Mouse (Mus musculus) midbrain, embryonic 12.5 days (tissue): ENCODE measurements at regions not wholly inside any gene's neighbourhood (a gene's known extent, or its start where the extent isn't known, plus 50 kb on each side); places are given as distances from the start of the nearest gene placed in this dataset.
A peak's percentile ranks its signal among the peaks of the same experiment; 100 is the strongest.

Experiments used
- ATAC-seq: fragments of 200-750 bp; cut with Nextera tagmentation; 2 replicates; pipeline ENCODE4 v1.8.0; 2017; ENCODE audit warnings: low read depth, moderate TSS enrichment, moderate library complexity; ENCODE audit not compliant: low FRiP score
- H3K27ac ChIP-seq: fragments of 300-500 bp; sonication (generic); replicated peaks from 2 replicates; pipeline ENCODE4 v1.5.1; 2016; ENCODE audit warnings: mild to moderate bottlenecking
- H3K27me3 ChIP-seq: fragments of 300-500 bp; sonication (generic); 2 replicates; pipeline ENCODE4 v1.6.1; 2016; ENCODE audit warnings: mild to moderate bottlenecking
- H3K36me3 ChIP-seq: fragments of 300-500 bp; sonication (generic); 2 replicates; pipeline ENCODE4 v1.6.1; 2016
- H3K4me1 ChIP-seq: fragments of 300-500 bp; sonication (generic); 2 replicates; pipeline ENCODE4 v1.6.1; 2016
- H3K4me2 ChIP-seq: fragments of 300-500 bp; sonication (generic); replicated peaks from 2 replicates; pipeline ENCODE4 v1.6.1; 2016; ENCODE audit warnings: mild to moderate bottlenecking, moderate library complexity
- H3K4me3 ChIP-seq: fragments of 300-500 bp; sonication (generic); 2 replicates; pipeline ENCODE4 v1.5.1; 2016; ENCODE audit warnings: mild to moderate bottlenecking
- H3K9ac ChIP-seq: fragments of 300-500 bp; sonication (generic); replicated peaks from 2 replicates; pipeline ENCODE4 v1.6.1; 2016; ENCODE audit warnings: mild to moderate bottlenecking, moderate library complexity
- H3K9me3 ChIP-seq: fragments of 300-500 bp; sonication (generic); 2 replicates; pipeline ENCODE4 v1.6.1; 2016; ENCODE audit warnings: mild to moderate bottlenecking
- WGBS: fragments of 180-500 bp; shearing (Covaris S2); methylation state at CpG from one replicate; pipeline ENCODE4 v1.1.7; 2016; 5-methylcytosine and 5-hydroxymethylcytosine counted together

DNA sequence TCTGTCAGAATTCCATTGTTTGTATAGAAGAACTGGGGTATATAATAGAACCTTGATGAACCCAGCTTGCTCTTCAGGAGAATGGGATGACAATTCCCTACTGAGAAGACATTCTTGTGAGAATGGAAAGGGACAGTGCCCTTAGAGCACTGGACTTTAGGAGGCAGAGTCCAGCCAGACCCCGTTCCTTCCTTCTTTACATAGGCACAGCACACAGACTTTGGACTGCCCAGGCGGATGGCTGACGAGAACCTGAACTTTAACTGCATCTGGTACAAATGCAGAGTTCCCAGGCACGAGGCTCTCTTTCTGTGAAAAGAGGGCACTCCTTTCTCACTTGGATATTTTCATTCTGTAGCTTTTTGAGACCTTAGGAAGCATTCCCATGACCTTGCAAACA, 197.4 kb upstream of the Dkk2 start:
- no peak for ATAC-seq
- H3K9me3 ChIP-seq: no peaks in the 10 kb centered on the region
- H3K4me1 ChIP-seq: no peaks in the 10 kb centered on the region
- H3K9ac ChIP-seq: no peak overlapping the region
- no peaks in the 10 kb centered on the region for H3K36me3 ChIP-seq
- no peak overlapping the region for H3K4me2 ChIP-seq
- no peak overlapping the region for H3K27ac ChIP-seq
- WGBS: 78% methylated on average over 4 of the region's 4 CpGs
- H3K27me3 ChIP-seq: no peaks in the 10 kb centered on the region
- H3K4me3 ChIP-seq: no peak overlapping the region

DNA sequence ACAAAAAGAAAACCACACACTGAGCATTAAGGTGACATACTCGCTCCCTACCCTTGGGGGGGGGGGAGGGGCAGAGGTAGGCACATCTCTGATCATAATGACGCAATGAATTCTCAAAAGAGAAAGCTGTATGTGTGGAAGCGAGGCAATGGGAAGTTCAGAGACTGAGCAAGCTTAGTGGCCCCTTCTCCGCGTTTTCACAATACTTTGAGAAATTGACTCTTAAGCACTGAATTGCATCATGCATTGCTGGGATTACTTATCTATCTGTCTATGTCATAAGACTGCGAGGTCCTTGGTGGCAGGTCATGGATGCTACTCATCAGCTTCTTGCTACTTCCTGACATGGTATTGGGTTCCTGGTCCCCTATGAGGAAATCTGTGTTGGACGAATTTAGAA, 193.2 kb upstream of the Dkk2 start:
- H3K27ac ChIP-seq: no peak overlapping the region
- 87% methylated on average over 7 of the region's 7 CpGs for WGBS

DNA sequence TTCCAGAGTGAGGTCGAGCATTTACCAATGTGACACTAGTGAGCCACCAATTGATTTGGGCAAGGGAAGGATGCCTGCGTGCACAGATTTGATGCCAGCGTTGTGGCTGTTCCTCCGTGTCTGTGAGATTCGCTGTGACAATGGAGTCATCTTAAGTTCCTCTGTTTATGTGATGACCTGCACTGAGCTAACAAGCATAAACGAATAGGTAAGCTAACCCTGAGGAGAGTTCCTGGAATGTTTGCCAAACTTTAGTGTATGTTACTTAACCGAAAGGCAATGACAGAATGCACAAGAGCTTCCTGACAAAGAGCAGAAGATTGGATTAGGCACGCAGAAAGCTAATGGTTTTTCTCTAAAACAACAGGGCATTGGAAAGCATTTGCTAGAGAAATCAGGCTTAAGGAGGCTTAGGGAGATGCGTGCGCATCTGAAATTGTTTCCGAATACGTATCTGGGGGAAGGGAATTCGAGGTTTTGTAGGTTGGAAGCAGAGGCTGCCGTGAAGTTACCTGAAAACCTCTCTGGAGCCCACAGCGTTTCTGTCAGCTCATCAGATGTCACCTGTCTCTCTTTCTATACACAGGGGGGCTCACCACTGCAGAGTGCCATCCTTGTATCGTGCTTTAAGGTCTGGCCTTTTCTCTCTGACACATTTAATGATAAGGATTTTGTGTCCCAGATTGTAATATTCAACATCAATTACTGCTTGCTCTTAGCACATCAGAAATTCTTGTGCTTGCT, 191.9 kb upstream of the Dkk2 start:
- no peak overlapping the region for H3K27ac ChIP-seq
- 40% methylated on average over 16 of the region's 16 CpGs for WGBS
- H3K36me3 ChIP-seq: no peaks in the 10 kb centered on the region
- H3K4me1 ChIP-seq: no peaks in the 10 kb centered on the region
- H3K9me3 ChIP-seq: no peaks in the 10 kb centered on the region
- no peak overlapping the region for H3K9ac ChIP-seq
- no peak for ATAC-seq
- H3K4me2 ChIP-seq: peak overlapping the region; percentile 13; the same call in 1 of the 2 replicates
- no peaks in the 10 kb centered on the region for H3K27me3 ChIP-seq
- H3K4me3 ChIP-seq: no peak overlapping the region

More for the DNA sequence above, 193.2 kb upstream of the Dkk2 start:
- Histone ChIP-seq H3K4me1 (no peaks in the 10 kb centered on the region), H3K4me2 (no peak overlapping the region), H3K4me3 (no peak overlapping the region), H3K36me3 (no peaks in the 10 kb centered on the region), H3K9me3 (no peaks in the 10 kb centered on the region), H3K27me3 (no peaks in the 10 kb centered on the region), H3K9ac (no peak overlapping the region)
- no peak for ATAC-seq

DNA sequence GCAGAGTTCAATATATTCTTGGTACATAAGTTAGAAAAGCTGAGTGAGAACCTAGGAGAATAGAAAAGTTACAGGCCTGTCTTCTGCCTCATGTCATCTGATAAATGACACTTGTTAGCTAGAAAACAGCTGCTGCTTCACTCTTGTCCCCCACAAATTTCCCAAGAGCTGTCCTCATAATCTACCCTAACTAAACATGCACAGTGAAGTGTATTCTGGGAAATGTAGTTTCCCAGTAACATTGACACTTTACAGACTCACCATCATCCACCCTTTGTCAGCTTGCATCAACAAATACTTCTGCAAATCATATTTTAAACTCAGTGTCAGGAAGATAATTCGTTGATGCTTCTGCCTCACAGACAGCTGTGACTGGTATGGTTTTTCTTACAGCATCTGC, 190.0 kb upstream of the Dkk2 start:
- H3K9ac ChIP-seq: no peak overlapping the region
- H3K36me3 ChIP-seq: no peaks in the 10 kb centered on the region
- H3K4me3 ChIP-seq: no peak overlapping the region
- H3K4me2 ChIP-seq: no peak overlapping the region
- H3K27me3 ChIP-seq: no peaks in the 10 kb centered on the region
- H3K4me1 ChIP-seq: no peaks in the 10 kb centered on the region
- ATAC-seq: no peak
- H3K27ac ChIP-seq: no peak overlapping the region
- WGBS: 77% methylated on average over 1 of the region's 1 CpGs
- H3K9me3 ChIP-seq: no peaks in the 10 kb centered on the region

DNA sequence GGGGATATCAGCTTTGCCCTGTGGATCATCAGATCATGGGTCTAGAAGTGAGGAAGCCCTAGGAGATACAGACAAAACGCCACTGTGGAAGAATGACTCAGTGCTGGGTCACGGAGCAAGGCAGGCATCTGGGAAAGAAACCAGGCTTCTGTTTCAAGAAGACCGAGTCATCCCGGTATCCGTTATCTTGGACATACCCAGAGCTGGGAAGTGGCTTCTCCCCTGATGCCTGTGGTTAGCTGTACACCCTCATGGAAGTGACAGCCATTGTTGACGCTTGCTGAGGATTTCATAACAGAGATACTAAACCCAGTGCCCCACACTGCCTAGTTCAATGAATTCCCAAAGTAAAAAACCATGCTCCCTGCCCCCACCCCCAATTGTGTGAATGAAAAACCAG, 171.6 kb upstream of the Dkk2 start:
- H3K4me1 ChIP-seq: no peaks in the 10 kb centered on the region
- H3K9me3 ChIP-seq: no peaks in the 10 kb centered on the region
- H3K36me3 ChIP-seq: no peaks in the 10 kb centered on the region
- no peak for ATAC-seq
- no peak overlapping the region for H3K4me3 ChIP-seq
- H3K27ac ChIP-seq: no peak overlapping the region
- no peak overlapping the region for H3K9ac ChIP-seq
- WGBS: 92% methylated on average over 6 of the region's 6 CpGs
- H3K27me3 ChIP-seq: no peaks in the 10 kb centered on the region
- no peak overlapping the region for H3K4me2 ChIP-seq

DNA sequence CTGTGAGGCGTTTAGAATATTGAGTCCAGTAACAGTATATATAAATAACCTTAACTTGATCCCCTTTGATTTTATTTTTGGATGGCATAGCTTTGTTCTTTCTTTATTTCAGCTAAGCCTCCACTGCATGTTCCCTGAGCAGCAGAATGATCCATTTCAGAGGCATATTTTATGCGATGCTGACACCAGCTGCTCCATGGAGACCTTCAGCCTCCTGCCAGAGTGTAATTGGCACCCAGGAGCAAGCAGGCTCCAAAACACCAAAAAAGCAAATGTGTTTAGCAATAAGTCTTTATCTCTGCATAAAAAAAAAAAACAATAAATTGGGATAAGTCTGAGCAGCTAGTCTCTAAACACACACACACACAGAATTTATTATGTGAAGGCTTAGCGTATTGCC, 170.7 kb upstream of the Dkk2 start:
- no peaks in the 10 kb centered on the region for H3K4me1 ChIP-seq
- H3K27me3 ChIP-seq: no peaks in the 10 kb centered on the region
- H3K9me3 ChIP-seq: no peaks in the 10 kb centered on the region
- WGBS: 86% methylated on average over 3 of the region's 3 CpGs
- H3K27ac ChIP-seq: no peak overlapping the region
- H3K4me3 ChIP-seq: no peak overlapping the region
- no peak for ATAC-seq
- H3K36me3 ChIP-seq: no peaks in the 10 kb centered on the region
- H3K4me2 ChIP-seq: no peak overlapping the region
- H3K9ac ChIP-seq: no peak overlapping the region

DNA sequence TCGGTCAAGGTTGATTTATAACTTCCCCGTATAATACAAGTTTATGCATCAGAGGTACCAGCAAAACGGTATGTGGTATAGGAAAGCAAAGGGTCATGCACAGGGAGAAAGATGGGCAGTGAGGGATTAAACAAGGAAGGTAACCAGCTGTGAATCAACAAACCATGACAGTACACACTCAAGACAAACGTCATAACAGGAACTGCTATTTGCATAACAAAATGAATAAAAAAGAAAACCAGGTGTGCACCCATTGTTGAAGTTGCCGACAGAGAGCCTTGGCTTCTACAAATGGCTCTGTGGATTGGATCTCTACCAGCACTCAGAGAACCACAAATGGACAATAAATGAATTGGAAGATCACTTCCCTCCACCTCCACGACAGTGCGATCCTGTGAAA, 170.1 kb upstream of the Dkk2 start:
- Histone ChIP-seq H3K27ac (no peak overlapping the region), H3K36me3 (no peaks in the 10 kb centered on the region), H3K9me3 (no peaks in the 10 kb centered on the region), H3K27me3 (no peaks in the 10 kb centered on the region), H3K4me1 (no peaks in the 10 kb centered on the region), H3K4me2 (no peak overlapping the region), H3K9ac (no peak overlapping the region), H3K4me3 (no peak overlapping the region)
- WGBS: 76% methylated on average over 7 of the region's 7 CpGs
- no peak for ATAC-seq

DNA sequence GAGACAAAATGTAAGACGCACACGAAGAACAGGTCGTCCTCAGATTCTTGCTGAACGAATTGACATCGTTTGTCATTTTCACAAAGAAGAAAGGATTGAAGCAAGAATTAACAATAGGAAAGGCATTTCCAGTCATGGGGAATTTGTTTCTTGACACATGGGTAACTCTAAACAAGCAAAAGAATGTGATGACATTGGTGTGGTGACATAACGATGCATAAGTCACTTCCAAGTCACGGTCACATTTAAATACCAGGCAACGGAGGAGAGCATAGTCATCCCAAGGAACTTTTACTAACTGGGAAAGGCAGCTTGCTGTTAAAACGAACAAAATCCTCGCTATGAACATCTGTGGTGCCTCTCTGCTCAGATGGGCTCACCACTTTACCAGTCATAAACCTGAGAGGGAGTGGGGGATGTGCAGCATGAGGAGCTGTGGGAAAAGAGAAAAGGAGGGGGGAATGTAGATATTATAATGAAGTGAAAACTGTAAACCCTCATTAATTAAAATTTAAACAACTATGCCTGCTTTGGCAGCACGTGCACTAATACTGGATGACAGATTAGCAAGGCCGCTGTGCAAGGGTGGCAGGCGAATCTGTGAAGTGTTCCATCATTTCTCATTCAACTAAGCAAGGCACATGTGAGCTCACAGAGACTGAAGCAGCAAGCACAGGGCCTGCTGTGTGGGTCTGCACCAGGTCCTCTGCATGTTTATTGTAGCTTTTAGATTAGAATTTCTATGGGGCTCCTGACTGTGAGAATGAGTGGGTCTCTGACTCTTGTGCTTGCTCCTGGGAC, 167.2 kb upstream of the Dkk2 start:
- H3K27ac ChIP-seq: no peak overlapping the region
- H3K4me2 ChIP-seq: no peak overlapping the region
- no peaks in the 10 kb centered on the region for H3K9me3 ChIP-seq
- WGBS: 86% methylated on average over 13 of the region's 13 CpGs
- ATAC-seq: no peak
- no peak overlapping the region for H3K4me3 ChIP-seq
- no peaks in the 10 kb centered on the region for H3K27me3 ChIP-seq
- no peak overlapping the region for H3K9ac ChIP-seq
- H3K4me1 ChIP-seq: no peaks in the 10 kb centered on the region
- no peaks in the 10 kb centered on the region for H3K36me3 ChIP-seq

DNA sequence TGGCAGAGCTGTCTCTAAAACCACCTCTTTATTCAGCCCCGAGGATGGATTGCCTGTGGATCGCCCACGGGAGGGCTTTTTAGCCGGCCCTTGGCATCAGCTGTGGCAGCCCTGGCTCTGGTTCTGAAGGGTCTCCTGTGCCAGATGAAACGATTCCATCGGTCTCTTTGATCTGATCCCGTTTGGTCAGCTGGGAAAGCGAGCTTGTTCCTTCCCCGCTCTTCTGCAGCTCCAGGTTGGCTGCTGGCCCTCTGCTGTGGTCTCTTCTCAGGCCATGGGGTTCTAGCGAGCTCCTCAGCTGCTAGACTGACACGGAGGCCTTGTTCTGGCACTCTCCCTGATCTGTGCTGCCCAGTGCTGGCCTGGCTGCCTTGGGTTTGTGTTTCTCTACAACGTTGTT, 165.6 kb upstream of the Dkk2 start:
- WGBS: 82% methylated on average over 12 of the region's 12 CpGs
- no peak for ATAC-seq

DNA sequence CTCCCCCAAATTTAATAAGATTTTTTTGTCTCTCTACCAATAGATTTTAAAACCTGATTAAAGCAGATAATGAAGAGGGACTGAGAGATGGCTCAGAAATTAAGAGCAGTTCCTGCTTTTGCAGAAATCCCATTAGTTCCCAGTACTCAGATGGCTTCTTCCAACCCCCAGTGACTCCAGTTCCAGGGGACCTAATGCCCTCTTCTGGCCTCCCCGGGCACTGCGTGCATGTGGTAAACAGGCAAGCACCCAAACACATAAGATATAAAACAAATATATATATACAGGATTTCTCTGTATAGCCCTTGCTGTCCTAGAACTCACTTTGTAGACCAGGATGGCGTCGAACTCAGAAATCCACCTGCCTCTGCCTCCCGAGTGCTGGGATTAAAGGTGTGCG, 163.9 kb upstream of the Dkk2 start:
- no peaks in the 10 kb centered on the region for H3K36me3 ChIP-seq
- no peaks in the 10 kb centered on the region for H3K4me1 ChIP-seq
- H3K9me3 ChIP-seq: no peaks in the 10 kb centered on the region
- ATAC-seq: no peak
- H3K4me2 ChIP-seq: no peak overlapping the region
- H3K9ac ChIP-seq: no peak overlapping the region
- H3K27ac ChIP-seq: no peak overlapping the region
- WGBS: 83% methylated on average over 6 of the region's 6 CpGs
- no peak overlapping the region for H3K4me3 ChIP-seq
- no peaks in the 10 kb centered on the region for H3K27me3 ChIP-seq

More for the DNA sequence above, 165.6 kb upstream of the Dkk2 start:
- H3K4me1 ChIP-seq: no peaks in the 10 kb centered on the region
- H3K27ac ChIP-seq: no peak overlapping the region
- H3K27me3 ChIP-seq: no peaks in the 10 kb centered on the region
- H3K4me3 ChIP-seq: no peak overlapping the region
- no peaks in the 10 kb centered on the region for H3K9me3 ChIP-seq
- no peak overlapping the region for H3K4me2 ChIP-seq
- no peaks in the 10 kb centered on the region for H3K36me3 ChIP-seq
- H3K9ac ChIP-seq: no peak overlapping the region

DNA sequence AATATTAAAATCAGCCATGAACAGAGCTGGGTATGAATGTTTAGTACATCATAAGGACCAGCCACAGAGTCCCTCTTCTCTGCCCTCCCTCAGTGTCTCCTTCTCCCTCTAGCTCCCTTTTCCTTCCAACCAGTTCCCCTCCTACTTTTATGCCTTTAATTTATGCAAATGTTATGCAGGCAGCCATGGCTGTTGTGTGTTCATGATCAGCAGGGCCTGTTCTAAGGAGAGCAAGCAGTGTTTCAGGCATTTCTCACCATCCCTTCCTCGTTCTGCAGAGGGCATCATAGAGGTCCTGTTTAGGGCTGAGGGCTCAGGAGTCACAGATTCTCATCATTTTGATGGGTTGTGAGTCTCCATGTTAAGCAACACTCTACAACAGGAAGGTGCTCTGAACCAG, 162.4 kb upstream of the Dkk2 start:
- H3K4me1 ChIP-seq: no peaks in the 10 kb centered on the region

DNA sequence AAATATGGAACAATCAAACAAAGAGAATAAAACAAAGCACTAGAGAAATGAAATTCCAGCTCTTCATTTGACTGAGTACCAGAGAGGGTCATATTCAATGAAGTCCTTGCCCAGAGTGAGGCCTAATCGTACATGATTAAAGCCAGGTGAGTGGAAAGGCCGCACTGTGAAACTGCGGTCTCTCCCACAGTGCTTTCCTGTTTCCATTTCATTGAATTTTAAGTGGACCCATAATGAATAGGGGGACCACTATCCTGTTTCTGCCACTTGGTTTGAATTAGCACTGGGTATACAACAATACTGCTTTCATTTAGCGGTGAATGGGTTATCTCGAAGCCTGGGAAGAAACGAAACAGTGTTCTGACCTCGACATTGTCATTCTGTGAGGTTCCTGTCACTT, 144.2 kb upstream of the Dkk2 start:
- no peaks in the 10 kb centered on the region for H3K9me3 ChIP-seq
- 63% methylated on average over 7 of the region's 7 CpGs for WGBS

More for the DNA sequence above, 162.4 kb upstream of the Dkk2 start:
- Histone ChIP-seq H3K4me2 (no peak overlapping the region), H3K36me3 (no peaks in the 10 kb centered on the region), H3K4me3 (no peak overlapping the region), H3K27ac (no peak overlapping the region), H3K9me3 (no peaks in the 10 kb centered on the region), H3K27me3 (no peaks in the 10 kb centered on the region), H3K9ac (no peak overlapping the region)
- WGBS: 54% methylated on average over 1 of the region's 1 CpGs
- peak; percentile 89 for ATAC-seq

More for the DNA sequence above, 144.2 kb upstream of the Dkk2 start:
- no peak overlapping the region for H3K4me2 ChIP-seq
- H3K4me3 ChIP-seq: no peak overlapping the region
- no peak for ATAC-seq
- no peaks in the 10 kb centered on the region for H3K27me3 ChIP-seq
- H3K27ac ChIP-seq: no peak overlapping the region
- no peak overlapping the region for H3K9ac ChIP-seq
- no peaks in the 10 kb centered on the region for H3K4me1 ChIP-seq
- no peaks in the 10 kb centered on the region for H3K36me3 ChIP-seq
